Mouse (Mus musculus) kidney, embryonic 14.5 days (tissue): ENCODE measurements at regions not wholly inside any gene's neighbourhood (a gene's known extent, or its start where the extent isn't known, plus 50 kb on each side); places are given as distances from the start of the nearest gene placed in this dataset.

ENCODE experiments used
- ATAC-seq: fragments of 200-750 bp; cut with Nextera tagmentation; 2 replicates; pipeline ENCODE4 v1.8.0; 2017; ENCODE audit warnings: moderate number of reproducible peaks, mild to moderate bottlenecking, moderate TSS enrichment, moderate library complexity; ENCODE audit not compliant: low FRiP score, low TSS enrichment
- H3K27ac ChIP-seq: fragments of 300-500 bp; sonication (generic); 2 replicates; pipeline ENCODE4 v1.5.1; 2014; ENCODE audit warnings: low read depth, mild to moderate bottlenecking, low read length, moderate library complexity, mixed read lengths
- H3K27me3 ChIP-seq: fragments of 300-500 bp; sonication (generic); 2 replicates; pipeline ENCODE4 v1.6.1; 2014; ENCODE audit warnings: mild to moderate bottlenecking, low read length; ENCODE audit not compliant: control insufficient read depth, insufficient read depth
- H3K36me3 ChIP-seq: fragments of 300-500 bp; sonication (generic); 2 replicates; pipeline ENCODE4 v1.6.1; 2014; ENCODE audit warnings: low read length, mixed read lengths; ENCODE audit not compliant: control insufficient read depth, insufficient read depth
- H3K4me1 ChIP-seq: fragments of 300-500 bp; sonication (generic); 2 replicates; pipeline ENCODE4 v1.6.1; 2014; ENCODE audit warnings: low read length, mixed read lengths; ENCODE audit not compliant: control insufficient read depth, insufficient read depth
- H3K4me2 ChIP-seq: fragments of 300-500 bp; sonication (generic); replicated peaks from 2 replicates; pipeline ENCODE4 v1.6.1; 2014; ENCODE audit warnings: low read depth, mild to moderate bottlenecking, low read length
- H3K4me3 ChIP-seq: fragments of 300-500 bp; sonication (generic); 2 replicates; pipeline ENCODE4 v1.5.1; 2014; ENCODE audit warnings: mild to moderate bottlenecking, low read length
- H3K9ac ChIP-seq: fragments of 300-500 bp; sonication (generic); 2 replicates; pipeline ENCODE4 v1.6.1; 2014; ENCODE audit warnings: low read depth, mild to moderate bottlenecking, low read length, moderate library complexity
- H3K9me3 ChIP-seq: fragments of 300-500 bp; sonication (generic); 2 replicates; pipeline ENCODE4 v1.6.1; 2016; ENCODE audit warnings: low read length; ENCODE audit not compliant: control insufficient read depth
- WGBS: fragments of 180-500 bp; shearing (Covaris S2); extraction: QIAGEN DNeasy Blood & Tissue Kit; methylation state at CpG from one replicate; pipeline ENCODE4 v1.1.7; 2014; 5-methylcytosine and 5-hydroxymethylcytosine counted together

- Histone ChIP-seq H3K4me2 (no peak overlapping the region), H3K9ac (no peak overlapping the region), H3K27me3 (no peaks in the 10 kb centered on the region), H3K4me1 (peaks cover 26% of the 10 kb centered on the region), H3K9me3 (no peaks in the 10 kb centered on the region), H3K27ac (no peak overlapping the region), H3K36me3 (no peaks in the 10 kb centered on the region), H3K4me3 (no peak overlapping the region)
- no peak for ATAC-seq
- WGBS: 40% methylated on average over 4 of the region's 4 CpGs
Measured at GRCm38 (mm10) chr12:79960446-79960845, 152.4 kb downstream of the Zfp36l1 start.

- ATAC-seq: no peak; the same call in 1 of the 2 replicates
- no peak overlapping the region for H3K9ac ChIP-seq
- H3K27me3 ChIP-seq: no peaks in the 10 kb centered on the region
- H3K9me3 ChIP-seq: no peaks in the 10 kb centered on the region
- no peak overlapping the region for H3K27ac ChIP-seq
- no peak overlapping the region for H3K4me2 ChIP-seq
- 64% methylated on average over 14 of the region's 14 CpGs for WGBS
- no peak overlapping the region for H3K4me3 ChIP-seq
- peaks cover 18% of the 10 kb centered on the region; the same call in 1 of the 2 replicates for H3K4me1 ChIP-seq
- no peaks in the 10 kb centered on the region for H3K36me3 ChIP-seq
Measured at GRCm38 (mm10) chr12:79959540-79960305, 153.1 kb downstream of the Zfp36l1 start.

- Histone ChIP-seq H3K27ac (no peak overlapping the region), H3K4me1 (peaks cover 7% of the 10 kb centered on the region; the same call in 1 of the 2 replicates), H3K9ac (no peak overlapping the region), H3K4me3 (no peak overlapping the region), H3K36me3 (no peaks in the 10 kb centered on the region), H3K4me2 (no peak overlapping the region), H3K27me3 (no peaks in the 10 kb centered on the region), H3K9me3 (no peaks in the 10 kb centered on the region)
- WGBS: 78% methylated on average over 4 of the region's 4 CpGs
- ATAC-seq: no peak
Measured at GRCm38 (mm10) chr12:79957211-79957610, 155.6 kb downstream of the Zfp36l1 start.

DNA sequence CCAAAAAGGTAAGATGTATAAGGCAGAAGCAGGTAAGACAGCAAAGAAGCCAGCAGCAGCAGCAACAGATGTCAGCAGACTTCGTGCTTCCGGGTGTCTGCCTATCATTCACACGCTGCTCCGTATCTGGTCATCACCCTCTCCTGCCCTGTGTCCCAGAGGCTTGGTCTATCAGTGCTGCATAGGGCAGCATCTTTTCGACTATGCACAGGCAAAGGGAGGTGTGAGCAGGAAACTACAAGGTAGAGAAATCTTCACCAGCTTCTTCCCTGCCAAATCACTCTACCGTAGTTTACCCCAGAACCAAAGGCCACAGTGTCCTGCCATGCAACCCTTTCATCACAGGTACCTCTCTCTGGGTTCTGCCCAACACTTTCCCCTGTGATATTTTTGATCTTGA, 156.5 kb downstream of the Zfp36l1 start:
- H3K4me1 ChIP-seq: peaks cover 9% of the 10 kb centered on the region; the same call in 1 of the 2 replicates
- WGBS: 85% methylated on average over 6 of the region's 6 CpGs
- H3K27ac ChIP-seq: no peak overlapping the region
- H3K9ac ChIP-seq: no peak overlapping the region
- no peak overlapping the region for H3K4me3 ChIP-seq
- H3K4me2 ChIP-seq: no peak overlapping the region
- H3K36me3 ChIP-seq: no peaks in the 10 kb centered on the region
- no peak for ATAC-seq
- H3K9me3 ChIP-seq: no peaks in the 10 kb centered on the region
- H3K27me3 ChIP-seq: no peaks in the 10 kb centered on the region

DNA sequence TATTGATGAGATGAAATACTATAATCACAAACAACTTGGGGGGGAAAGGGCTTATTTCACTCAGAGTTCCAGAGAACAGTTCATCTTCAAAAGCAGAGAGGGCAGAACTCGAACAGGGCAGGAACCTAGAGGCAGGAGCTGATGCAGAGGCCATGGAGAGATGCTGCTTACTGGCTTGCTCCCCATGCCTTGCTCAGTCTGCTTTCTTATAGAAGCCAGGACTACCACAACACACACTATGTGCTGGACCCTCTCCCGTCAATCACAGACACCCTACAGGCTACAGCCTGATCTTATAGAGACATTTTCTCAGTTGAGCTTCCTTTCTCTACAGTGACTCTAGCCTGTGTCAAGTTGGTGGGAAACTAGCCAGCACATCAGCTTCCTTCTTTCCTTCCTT, 157.3 kb downstream of the Zfp36l1 start:
- Histone ChIP-seq H3K27ac (no peak overlapping the region), H3K4me3 (no peak overlapping the region), H3K4me2 (no peak overlapping the region), H3K36me3 (no peaks in the 10 kb centered on the region), H3K27me3 (no peaks in the 10 kb centered on the region), H3K9ac (no peak overlapping the region), H3K9me3 (no peaks in the 10 kb centered on the region), H3K4me1 (peaks cover 9% of the 10 kb centered on the region; the same call in 1 of the 2 replicates)
- WGBS: 74% methylated on average over 2 of the region's 2 CpGs
- no peak for ATAC-seq

GRCm38 (mm10) chr12:79950579-79951112, 162.2 kb downstream of the Zfp36l1 start:
- Histone ChIP-seq H3K9me3 (no peaks in the 10 kb centered on the region), H3K4me1 (peaks cover 22% of the 10 kb centered on the region), H3K9ac (no peak overlapping the region), H3K4me2 (no peak overlapping the region), H3K27me3 (no peaks in the 10 kb centered on the region), H3K27ac (peak overlapping the region; percentile 3; the same call in 1 of the 2 replicates), H3K4me3 (no peak overlapping the region), H3K36me3 (no peaks in the 10 kb centered on the region)
- no peak for ATAC-seq
- WGBS: 76% methylated on average over 7 of the region's 7 CpGs

DNA sequence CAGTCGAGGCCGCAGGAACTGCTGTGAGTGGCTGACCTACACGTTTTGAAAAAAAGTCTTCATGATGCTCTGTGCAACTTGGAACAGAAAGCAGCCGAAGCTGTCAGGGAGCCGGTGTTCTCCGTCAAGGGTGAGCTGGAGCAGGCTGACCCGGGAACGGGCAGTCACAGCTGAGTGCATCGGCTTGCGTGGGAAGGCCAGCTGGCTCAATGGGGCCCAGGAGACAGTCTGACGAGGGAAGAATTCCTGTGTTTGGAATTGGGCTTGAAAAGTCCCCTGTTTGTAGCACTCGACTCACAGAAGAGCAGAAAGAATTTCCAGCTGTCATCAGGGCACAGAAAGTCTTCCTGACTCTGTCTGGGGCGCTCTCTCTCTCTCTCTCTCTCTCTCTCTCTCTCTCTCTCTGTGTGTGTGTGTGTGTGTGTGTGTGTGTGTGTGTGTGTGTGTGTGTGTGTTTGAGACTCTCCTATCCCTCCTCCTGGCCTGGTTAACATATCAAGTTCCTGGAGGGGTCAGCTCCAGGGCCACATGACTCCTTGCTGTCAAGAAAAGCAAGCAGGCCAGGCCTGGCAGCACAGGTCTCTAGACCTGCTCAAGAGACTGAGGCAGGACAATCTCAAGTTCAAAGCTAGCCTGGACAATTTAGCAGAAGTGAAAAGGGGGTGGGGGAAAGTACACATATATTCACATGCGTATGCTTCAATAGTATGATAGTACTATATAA, 163.6 kb downstream of the Zfp36l1 start:
- Histone ChIP-seq H3K4me2 (no peak overlapping the region), H3K4me1 (peaks cover 34% of the 10 kb centered on the region), H3K27me3 (no peaks in the 10 kb centered on the region), H3K9me3 (no peaks in the 10 kb centered on the region), H3K27ac (peak overlapping the region; percentile 87), H3K4me3 (no peak overlapping the region), H3K36me3 (no peaks in the 10 kb centered on the region), H3K9ac (no peak overlapping the region)
- peak; percentile 93 for ATAC-seq
- WGBS: 15% methylated on average over 14 of the region's 14 CpGs

- no peaks in the 10 kb centered on the region for H3K36me3 ChIP-seq
- ATAC-seq: no peak
- H3K4me2 ChIP-seq: no peak overlapping the region
- H3K27ac ChIP-seq: peak overlapping the region; percentile 87; the same call in 1 of the 2 replicates
- H3K27me3 ChIP-seq: no peaks in the 10 kb centered on the region
- no peak overlapping the region for H3K4me3 ChIP-seq
- H3K4me1 ChIP-seq: peaks cover 51% of the 10 kb centered on the region
- H3K9me3 ChIP-seq: no peaks in the 10 kb centered on the region
- 66% methylated on average over 4 of the region's 4 CpGs for WGBS
- H3K9ac ChIP-seq: no peak overlapping the region; the same call in 1 of the 2 replicates
Measured at GRCm38 (mm10) chr12:79947574-79947973, 165.2 kb downstream of the Zfp36l1 start.

- ATAC-seq: no peak
Measured at GRCm38 (mm10) chr12:79946777-79947176, 166.0 kb downstream of the Zfp36l1 start.

More at GRCm38 (mm10) chr12:79946777-79947176, 166.0 kb downstream of the Zfp36l1 start:
- no peaks in the 10 kb centered on the region for H3K36me3 ChIP-seq
- no peaks in the 10 kb centered on the region for H3K9me3 ChIP-seq
- H3K4me3 ChIP-seq: no peak overlapping the region
- no peak overlapping the region for H3K4me2 ChIP-seq
- H3K9ac ChIP-seq: no peak overlapping the region
- WGBS: 84% methylated on average over 10 of the region's 10 CpGs
- H3K27me3 ChIP-seq: no peaks in the 10 kb centered on the region
- H3K4me1 ChIP-seq: peaks cover 59% of the 10 kb centered on the region
- no peak overlapping the region for H3K27ac ChIP-seq
